Mouse (Mus musculus): ENCODE measurements around the gene Tcf7l1. TPM values are rescaled to one million over a fixed set of nuclear protein-coding genes. Genes with fewer than 3 reads are reported as not detected.

The Tcf7l1 gene
- total and polyA plus RNA-seq, 2 experiments from 2014 or later = 1.3 to 9.2 TPM

- H3K27me3 ChIP-seq (ENCODE audit: control insufficient read depth, insufficient read depth, low read length) = no peaks in the 10 kb centered on the region
- ATAC-seq (ENCODE audit: insufficient read depth, low read depth) (no peak), DNase-seq (ENCODE audit: low spot score) (no peak)
- 86% methylated on average over 14 of the region's 14 CpGs for WGBS
- no peak overlapping the region for H3K9ac ChIP-seq (replicated peaks; ENCODE audit: low read depth, low read length)
- 0 out of 2 replicates have a peak overlapping the region, but pooled peaks have one; percentile 47 for H3K27ac ChIP-seq (ENCODE audit: low read depth)
- H3K9me3 ChIP-seq (replicated peaks; ENCODE audit: control insufficient read depth, low read length) = no peaks in the 10 kb centered on the region
- no peak for TF ChIP-seq CTCF (IDR thresholded peaks at IDR 0.05; ENCODE audit: low read depth)
- TF ChIP-seq EP300 (IDR thresholded peaks at IDR 0.05; ENCODE audit: low read depth) = no peak
- H3K4me2 ChIP-seq (ENCODE audit: low read depth, low read length) = no peak overlapping the region
- 0 out of 2 replicates have a peak, but pooled peaks cover 10% of the 10 kb centered on the region for H3K4me1 ChIP-seq (ENCODE audit: control insufficient read depth, insufficient read depth)
- no peaks in the 10 kb centered on the region for H3K36me3 ChIP-seq (replicated peaks; ENCODE audit: control insufficient read depth, insufficient read depth, low read length)
- H3K4me3 ChIP-seq (ENCODE audit: low read depth, low read length) = no peak overlapping the region
These were observed 18.9 kb downstream of the Tcf7l1 start for GRCm38 (mm10) chr6:72769915-72770776.

GRCm38 (mm10) chr6:72769343-72769742 is 19.7 kb downstream of the Tcf7l1 start:
- no peaks in the 10 kb centered on the region for H3K9me3 ChIP-seq (replicated peaks; ENCODE audit: control insufficient read depth, low read length)
- no peaks in the 10 kb centered on the region for H3K27me3 ChIP-seq (ENCODE audit: control insufficient read depth, insufficient read depth, low read length)
- H3K27ac ChIP-seq (ENCODE audit: low read depth) = peak overlapping the region; percentile 47; the same call in 1 of the 2 replicates
- 0 out of 2 replicates have a peak, but pooled peaks cover 10% of the 10 kb centered on the region for H3K4me1 ChIP-seq (ENCODE audit: control insufficient read depth, insufficient read depth)
- H3K4me3 ChIP-seq (ENCODE audit: low read depth, low read length) = no peak overlapping the region
- ATAC-seq (ENCODE audit: insufficient read depth, low read depth) (no peak), DNase-seq (ENCODE audit: low spot score) (no peak)
- no peaks in the 10 kb centered on the region for H3K36me3 ChIP-seq (replicated peaks; ENCODE audit: control insufficient read depth, insufficient read depth, low read length)
- TF ChIP-seq CTCF (IDR thresholded peaks at IDR 0.05; ENCODE audit: low read depth) (no peak), EP300 (IDR thresholded peaks at IDR 0.05; ENCODE audit: low read depth) (no peak)
- H3K9ac ChIP-seq (replicated peaks; ENCODE audit: low read depth, low read length) = no peak overlapping the region
- 64% methylated on average over 13 of the region's 13 CpGs for WGBS
- H3K4me2 ChIP-seq (ENCODE audit: low read depth, low read length) = no peak overlapping the region

- WGBS = 60% methylated on average over 9 of the region's 9 CpGs
- no peak overlapping the region for H3K9ac ChIP-seq (replicated peaks; ENCODE audit: low read depth, low read length)
- ATAC-seq (ENCODE audit: insufficient read depth, low read depth) (peak; percentile 20; the same call in 1 of the 2 replicates), DNase-seq (ENCODE audit: low spot score) (no peak)
- peak overlapping the region; percentile 17; the same call in 1 of the 2 replicates for H3K27ac ChIP-seq (ENCODE audit: low read depth)
- no peaks in the 10 kb centered on the region for H3K9me3 ChIP-seq (replicated peaks; ENCODE audit: control insufficient read depth, low read length)
- no peaks in the 10 kb centered on the region for H3K27me3 ChIP-seq (ENCODE audit: control insufficient read depth, insufficient read depth, low read length)
- H3K4me1 ChIP-seq (ENCODE audit: control insufficient read depth, insufficient read depth) = 0 out of 2 replicates have a peak, but pooled peaks cover 10% of the 10 kb centered on the region
- H3K4me2 ChIP-seq (ENCODE audit: low read depth, low read length) = no peak overlapping the region
- no peak for TF ChIP-seq CTCF (IDR thresholded peaks at IDR 0.05; ENCODE audit: low read depth)
- no peak for TF ChIP-seq EP300 (IDR thresholded peaks at IDR 0.05; ENCODE audit: low read depth)
- H3K4me3 ChIP-seq (ENCODE audit: low read depth, low read length) = no peak overlapping the region
- H3K36me3 ChIP-seq (replicated peaks; ENCODE audit: control insufficient read depth, insufficient read depth, low read length) = no peaks in the 10 kb centered on the region
These were observed 20.2 kb downstream of the Tcf7l1 start for GRCm38 (mm10) chr6:72768804-72769203.

GRCm38 (mm10) chr6:72768097-72768496 is 21.0 kb downstream of the Tcf7l1 start:
- no peak overlapping the region for H3K4me3 ChIP-seq (ENCODE audit: low read depth, low read length)
- 94% methylated on average over 9 of the region's 9 CpGs for WGBS
- H3K9me3 ChIP-seq (replicated peaks; ENCODE audit: control insufficient read depth, low read length) = no peaks in the 10 kb centered on the region

GRCm38 (mm10) chr6:72763616-72764015 is 25.4 kb downstream of the Tcf7l1 start:
- DNase-seq (ENCODE audit: low spot score) = no peak
- Histone ChIP-seq H3K4me3 (ENCODE audit: low read depth, low read length) (no peak overlapping the region), H3K27me3 (ENCODE audit: control insufficient read depth, insufficient read depth, low read length) (no peaks in the 10 kb centered on the region), H3K9ac (replicated peaks; ENCODE audit: low read depth, low read length) (no peak overlapping the region), H3K36me3 (replicated peaks; ENCODE audit: control insufficient read depth, insufficient read depth, low read length) (no peaks in the 10 kb centered on the region), H3K4me2 (ENCODE audit: low read depth, low read length) (no peak overlapping the region), H3K4me1 (ENCODE audit: control insufficient read depth, insufficient read depth) (no peaks in the 10 kb centered on the region), H3K27ac (ENCODE audit: low read depth) (no peak overlapping the region), H3K9me3 (replicated peaks; ENCODE audit: control insufficient read depth, low read length) (no peaks in the 10 kb centered on the region)
- no peak for TF ChIP-seq EP300 (IDR thresholded peaks at IDR 0.05; ENCODE audit: low read depth)
- TF ChIP-seq CTCF (IDR thresholded peaks at IDR 0.05; ENCODE audit: low read depth) = no peak
- WGBS = 80% methylated on average over 11 of the region's 11 CpGs
- no peak for ATAC-seq (ENCODE audit: insufficient read depth, low read depth)

More at GRCm38 (mm10) chr6:72768097-72768496, 21.0 kb downstream of the Tcf7l1 start:
- no peak for ATAC-seq (ENCODE audit: insufficient read depth, low read depth)
- Histone ChIP-seq H3K4me2 (ENCODE audit: low read depth, low read length) (no peak overlapping the region), H3K36me3 (replicated peaks; ENCODE audit: control insufficient read depth, insufficient read depth, low read length) (no peaks in the 10 kb centered on the region), H3K4me1 (ENCODE audit: control insufficient read depth, insufficient read depth) (0 out of 2 replicates have a peak, but pooled peaks cover 10% of the 10 kb centered on the region), H3K27ac (ENCODE audit: low read depth) (no peak overlapping the region), H3K9ac (replicated peaks; ENCODE audit: low read depth, low read length) (no peak overlapping the region), H3K27me3 (ENCODE audit: control insufficient read depth, insufficient read depth, low read length) (no peaks in the 10 kb centered on the region)
- TF ChIP-seq CTCF (IDR thresholded peaks at IDR 0.05; ENCODE audit: low read depth) = no peak
- no peak for TF ChIP-seq EP300 (IDR thresholded peaks at IDR 0.05; ENCODE audit: low read depth)
- no peak for DNase-seq (ENCODE audit: low spot score)
